Mouse (Mus musculus) hindbrain, embryonic 14.5 days (tissue): ENCODE data around the gene Plcd1. TPM values are rescaled to one million over a fixed set of nuclear protein-coding genes. Genes with fewer than 3 reads are reported as not detected.

Source experiments
- ATAC-seq: fragments of 200-750 bp; cut with Nextera tagmentation; 2 replicates; pipeline ENCODE4 v1.8.0; 2017; ENCODE audit warnings: moderate number of reproducible peaks, mild to moderate bottlenecking, moderate TSS enrichment, moderate library complexity; ENCODE audit not compliant: low FRiP score
- DNase-seq: peaks from one replicate; pipeline ENCODE4 v3.0.0-alpha.2; 2015; ENCODE audit warnings: low spot score
- H3K27ac ChIP-seq: fragments of 300-500 bp; sonication (generic); 2 replicates; pipeline ENCODE4 v1.5.1; 2014; ENCODE audit warnings: mild to moderate bottlenecking, moderate library complexity
- H3K27me3 ChIP-seq: fragments of 300-500 bp; sonication (generic); 2 replicates; pipeline ENCODE4 v1.6.1; 2014; ENCODE audit warnings: mild to moderate bottlenecking, low read length, mixed read lengths; ENCODE audit not compliant: control insufficient read depth, insufficient read depth
- H3K36me3 ChIP-seq: fragments of 300-500 bp; sonication (generic); replicated peaks from 2 replicates; pipeline ENCODE4 v1.6.1; 2014; ENCODE audit not compliant: control insufficient read depth, insufficient read depth
- H3K4me1 ChIP-seq: fragments of 300-500 bp; sonication (generic); replicated peaks from 2 replicates; pipeline ENCODE4 v1.6.1; 2014; ENCODE audit warnings: antibody characterized with exemption, low read length, mixed read lengths; ENCODE audit not compliant: control insufficient read depth, insufficient read depth
- H3K4me2 ChIP-seq: fragments of 300-500 bp; sonication (generic); replicated peaks from 2 replicates; pipeline ENCODE4 v1.6.1; 2014; ENCODE audit warnings: mild to moderate bottlenecking, moderate library complexity
- H3K4me3 ChIP-seq: fragments of 300-500 bp; sonication (generic); replicated peaks from 2 replicates; pipeline ENCODE4 v1.5.1; 2014; ENCODE audit warnings: mild to moderate bottlenecking, low read length
- H3K9ac ChIP-seq: fragments of 300-500 bp; sonication (generic); 2 replicates; pipeline ENCODE4 v1.6.1; 2014
- H3K9me3 ChIP-seq: fragments of 300-500 bp; sonication (generic); 2 replicates; pipeline ENCODE4 v1.6.1; 2016; ENCODE audit warnings: low read length; ENCODE audit not compliant: control insufficient read depth
- WGBS: fragments of 180-500 bp; shearing (Covaris S2); extraction: QIAGEN DNeasy Blood & Tissue Kit; methylation state at CpG from one replicate; pipeline ENCODE4 v1.1.7; 2014; 5-methylcytosine and 5-hydroxymethylcytosine counted together
- polyA plus RNA-seq: library from polyadenylated mRNA; unstranded; fragments of >200 nt; fragmentation: Nextera tagmentation; extraction: Ambion mirVana; gene quantifications from 2 replicates; pipeline ENCODE4 v1.2.1, GENCODE M21; 2014

Gene Plcd1
- polyA plus RNA-seq: 15.9 and 16.7 TPM in 2 replicates

- Histone ChIP-seq H3K4me2 (peak within 1 kb of the TSS; percentile 64), H3K27me3 (peaks cover 16% of the 10 kb centered on the region; the same call in 1 of the 2 replicates), H3K36me3 (no peaks in the 10 kb centered on the region), H3K9ac (peak within 1 kb of the TSS; percentile 63), H3K27ac (peak within 1 kb of the TSS; percentile 61; the same call in 1 of the 2 replicates), H3K4me3 (peak within 1 kb of the TSS; percentile 49), H3K4me1 (peaks cover 31% of the 10 kb centered on the region), H3K9me3 (no peaks in the 10 kb centered on the region)
- ATAC-seq: peak; percentile 85
- peak; percentile 64 for DNase-seq
- WGBS: 12% methylated on average over 44 of the region's 45 CpGs
Observed at GRCm38 (mm10) chr9:119093419-119094295, at the start of gene Plcd1. TSS of gene Plcd1 (minus strand) at chr9:119093502.

GRCm38 (mm10) chr9:119142066-119142465 lies 48.8 kb upstream of the Plcd1 start:
- Histone ChIP-seq H3K4me3 (no peak overlapping the region), H3K36me3 (no peaks in the 10 kb centered on the region), H3K4me2 (no peak overlapping the region), H3K27me3 (no peaks in the 10 kb centered on the region), H3K9me3 (no peaks in the 10 kb centered on the region), H3K27ac (no peak overlapping the region), H3K9ac (no peak overlapping the region), H3K4me1 (no peaks in the 10 kb centered on the region)
- DNase-seq: no peak
- no peak for ATAC-seq
- whole genome bisulfite sequencing: 90% methylated on average over 5 of the region's 5 CpGs

DNA sequence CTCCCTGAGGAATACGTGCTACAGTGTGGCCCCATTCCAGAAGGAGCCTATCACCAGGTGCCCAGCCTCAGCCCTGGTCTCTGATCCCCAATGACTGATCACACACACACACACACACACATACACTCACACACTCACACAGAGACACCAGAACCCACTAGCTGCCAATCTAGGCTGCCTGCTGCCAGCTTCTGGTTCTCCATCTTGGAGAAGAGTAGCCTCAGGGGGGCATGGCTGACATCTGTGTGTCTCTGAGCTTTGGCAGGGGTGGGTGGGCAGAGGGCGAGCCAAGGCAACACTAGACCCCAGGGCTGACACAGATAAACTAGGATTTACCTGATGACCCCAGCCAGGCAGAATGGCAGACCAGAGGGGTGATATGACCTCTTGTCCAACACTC lies 45.5 kb upstream of the Plcd1 start:
- H3K36me3 ChIP-seq: no peaks in the 10 kb centered on the region
- ATAC-seq (no peak), DNase-seq (no peak)
- no peak overlapping the region for H3K4me3 ChIP-seq
- no peaks in the 10 kb centered on the region for H3K9me3 ChIP-seq
- H3K27me3 ChIP-seq: no peaks in the 10 kb centered on the region
- 80% methylated on average over 2 of the region's 2 CpGs for WGBS
- no peaks in the 10 kb centered on the region for H3K4me1 ChIP-seq
- no peak overlapping the region for H3K4me2 ChIP-seq
- H3K9ac ChIP-seq: no peak overlapping the region
- H3K27ac ChIP-seq: no peak overlapping the region

GRCm38 (mm10) chr9:119130692-119131091 lies 37.4 kb upstream of the Plcd1 start:
- no peaks in the 10 kb centered on the region for H3K27me3 ChIP-seq
- 64% methylated on average over 5 of the region's 5 CpGs for WGBS
- H3K4me1 ChIP-seq: no peaks in the 10 kb centered on the region
- no peak overlapping the region for H3K27ac ChIP-seq
- no peak for DNase-seq
- H3K9ac ChIP-seq: no peak overlapping the region
- H3K4me2 ChIP-seq: no peak overlapping the region
- ATAC-seq: no peak
- H3K36me3 ChIP-seq: no peaks in the 10 kb centered on the region
- H3K4me3 ChIP-seq: no peak overlapping the region
- H3K9me3 ChIP-seq: no peaks in the 10 kb centered on the region

DNA sequence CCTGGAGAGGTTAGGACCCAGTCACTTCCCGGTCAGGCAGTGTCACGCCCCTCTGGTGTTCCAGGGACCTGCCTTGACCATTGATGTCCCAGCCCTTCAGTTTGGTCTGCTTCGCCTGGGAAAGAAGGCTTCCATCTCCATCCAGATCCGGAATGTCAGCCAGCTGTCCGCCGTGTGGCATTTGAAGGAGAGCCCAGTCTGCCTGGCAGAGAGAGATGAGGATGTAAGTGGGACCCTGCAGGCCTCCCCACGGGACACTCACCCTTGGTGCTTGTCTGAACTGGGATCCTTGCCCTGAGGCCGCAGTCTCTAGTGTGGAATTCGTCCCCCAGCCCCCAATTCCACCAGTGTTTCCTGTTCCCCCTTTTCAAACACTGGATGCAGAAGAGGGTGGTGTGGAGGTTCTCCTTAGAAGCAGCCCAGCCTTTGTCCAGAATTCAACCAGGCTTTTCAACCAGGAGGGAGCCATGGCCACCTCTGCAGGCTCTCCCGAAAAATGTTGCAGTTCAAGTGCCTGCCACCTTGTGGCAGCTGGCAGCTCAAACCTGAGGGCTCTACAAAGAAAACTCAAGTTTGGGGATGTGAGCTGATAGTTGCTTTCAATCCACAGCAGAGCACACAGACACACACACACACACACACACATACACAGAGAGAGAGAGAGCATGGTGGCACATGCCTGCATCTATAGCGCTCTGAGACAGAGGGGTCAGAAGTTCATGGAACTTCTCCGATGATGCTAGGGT lies 35.3 kb upstream of the Plcd1 start:
- H3K9ac ChIP-seq: no peak overlapping the region
- H3K9me3 ChIP-seq: no peaks in the 10 kb centered on the region
- no peaks in the 10 kb centered on the region for H3K36me3 ChIP-seq
- ATAC-seq: no peak
- no peak for DNase-seq
- no peak overlapping the region for H3K4me2 ChIP-seq
- no peak overlapping the region for H3K4me3 ChIP-seq
- H3K27ac ChIP-seq: no peak overlapping the region
- 84% methylated on average over 12 of the region's 12 CpGs for WGBS
- no peaks in the 10 kb centered on the region for H3K4me1 ChIP-seq
- H3K27me3 ChIP-seq: no peaks in the 10 kb centered on the region

DNA sequence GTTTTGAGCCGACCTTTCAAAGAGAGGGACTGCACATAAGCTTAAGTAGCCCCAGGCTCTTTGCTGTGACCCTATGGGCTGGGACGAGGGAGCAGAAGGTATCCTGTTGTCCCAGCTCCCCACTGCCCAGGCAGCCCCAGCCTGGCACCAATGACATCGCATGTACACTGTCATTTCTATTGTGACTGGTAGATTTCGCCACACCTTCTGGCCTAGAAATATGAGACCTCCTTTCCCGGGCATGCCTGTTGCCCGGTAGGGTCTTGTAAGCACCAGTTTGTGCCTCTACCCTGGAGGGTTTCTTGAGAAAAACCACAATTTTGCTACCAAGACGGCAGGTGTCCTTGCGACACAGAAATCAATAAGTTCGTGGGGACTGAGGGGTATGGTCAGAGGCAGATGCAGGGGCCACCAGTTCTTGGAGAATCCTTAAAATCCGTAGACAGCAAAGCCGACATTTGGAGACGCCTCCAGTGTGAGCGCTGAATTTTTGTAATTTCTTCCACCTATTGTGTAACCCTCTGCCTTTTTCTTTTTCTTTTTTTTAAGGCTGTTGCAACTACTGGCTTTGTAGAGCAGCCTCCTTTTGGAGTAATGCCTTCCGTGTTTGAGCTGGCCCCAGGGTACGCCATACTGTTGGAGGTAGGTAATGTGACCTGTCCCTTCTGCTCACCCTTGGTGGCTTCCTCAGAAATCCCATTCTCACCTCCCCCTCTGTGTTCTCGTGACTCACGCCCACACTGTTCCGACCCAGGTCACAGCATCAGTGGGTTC lies 29.5 kb upstream of the Plcd1 start:
- H3K36me3 ChIP-seq: no peaks in the 10 kb centered on the region
- no peak overlapping the region for H3K4me3 ChIP-seq
- no peaks in the 10 kb centered on the region for H3K4me1 ChIP-seq
- H3K4me2 ChIP-seq: no peak overlapping the region
- no peaks in the 10 kb centered on the region for H3K27me3 ChIP-seq
- no peak overlapping the region for H3K27ac ChIP-seq
- no peak for DNase-seq
- 89% methylated on average over 18 of the region's 18 CpGs for WGBS
- H3K9me3 ChIP-seq: no peaks in the 10 kb centered on the region
- no peak overlapping the region for H3K9ac ChIP-seq
- no peak for ATAC-seq

DNA sequence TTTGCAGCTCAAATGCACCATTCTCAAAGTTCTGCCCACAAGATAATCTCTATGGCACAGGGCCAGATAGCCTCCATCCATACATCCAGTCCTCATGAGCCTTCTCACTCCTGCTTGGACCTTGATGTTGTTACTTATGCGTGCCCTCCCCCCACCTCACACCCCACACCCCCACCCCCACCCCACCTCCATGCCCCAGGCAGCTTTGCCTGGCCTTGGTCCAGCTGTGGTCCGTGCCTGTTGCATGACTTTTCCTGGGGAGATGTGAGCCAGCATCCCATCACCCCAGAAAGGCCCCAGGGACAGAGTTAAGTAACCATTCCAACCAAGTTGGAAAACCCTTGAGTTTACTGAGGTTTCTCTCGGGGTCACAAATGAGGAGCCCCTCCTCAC lies 26.9 kb upstream of the Plcd1 start:
- Histone ChIP-seq H3K36me3 (no peaks in the 10 kb centered on the region), H3K27ac (no peak overlapping the region), H3K4me1 (no peaks in the 10 kb centered on the region), H3K9ac (no peak overlapping the region), H3K4me3 (no peak overlapping the region), H3K9me3 (no peaks in the 10 kb centered on the region), H3K4me2 (no peak overlapping the region), H3K27me3 (no peaks in the 10 kb centered on the region)
- DNase-seq: no peak
- WGBS: 80% methylated on average over 3 of the region's 3 CpGs
- no peak for ATAC-seq

- Histone ChIP-seq H3K4me2 (no peak overlapping the region), H3K27me3 (no peaks in the 10 kb centered on the region), H3K36me3 (no peaks in the 10 kb centered on the region), H3K9ac (no peak overlapping the region), H3K4me1 (no peaks in the 10 kb centered on the region), H3K9me3 (no peaks in the 10 kb centered on the region), H3K27ac (no peak overlapping the region), H3K4me3 (no peak overlapping the region)
- WGBS: 87% methylated on average over 19 of the region's 19 CpGs
- DNase-seq: no peak
- ATAC-seq: no peak
Observed at GRCm38 (mm10) chr9:119119409-119120167, 26.3 kb upstream of the Plcd1 start.
